Mouse (Mus musculus): ENCODE measurements around the gene Chpt1. TPM values are rescaled to one million over a fixed set of nuclear protein-coding genes. Genes with fewer than 3 reads are reported as not detected.
"Not testable (repeated sequence)": the region's sequence is repeated elsewhere in the genome, so short reads cannot be mapped to it uniquely, and the experiment has no call there.

The Chpt1 gene
- polyA plus RNA-seq (2015; fragmentation: Nextera tagmentation; extraction: Ambion mirVana), result 7.7 and 8.0 TPM in 2 replicates

GRCm38 (mm10) chr10:88503421-88504314, at the start of gene Chpt1:
Gene Chpt1, minus strand, starts transcription at chr10:88504073.
- Histone ChIP-seq H3K9me3 (replicated peaks; ENCODE audit: control insufficient read depth, low read length, poor library complexity, severe bottlenecking) (no peaks in the 10 kb centered on the region), H3K4me1 (ENCODE audit: control insufficient read depth, insufficient read depth, low read length) (peaks cover 12% of the 10 kb centered on the region), H3K27me3 (ENCODE audit: control insufficient read depth, insufficient read depth, low read depth, low read length) (no peaks in the 10 kb centered on the region), H3K27ac (ENCODE audit: low read length) (peak within 1 kb of the TSS; percentile 79), H3K4me3 (ENCODE audit: low read depth, low read length) (peak within 1 kb of the TSS; percentile 86), H3K9ac (ENCODE audit: low read depth, low read length) (peak within 1 kb of the TSS; percentile 89), H3K36me3 (ENCODE audit: control insufficient read depth, insufficient read depth, low read length) (no peaks in the 10 kb centered on the region), H3K4me2 (ENCODE audit: low read length) (peak within 1 kb of the TSS; percentile 89)
- peak; percentile 96 for ATAC-seq
- 0% methylated on average over 55 of the region's 80 CpGs for WGBS

- no peak for ATAC-seq
- Histone ChIP-seq H3K4me1 (ENCODE audit: control insufficient read depth, insufficient read depth, low read length) (no peaks in the 10 kb centered on the region), H3K36me3 (ENCODE audit: control insufficient read depth, insufficient read depth, low read length) (no peaks in the 10 kb centered on the region), H3K27ac (ENCODE audit: low read length) (no peak overlapping the region), H3K9ac (ENCODE audit: low read depth, low read length) (no peak overlapping the region), H3K4me2 (ENCODE audit: low read length) (no peak overlapping the region), H3K9me3 (replicated peaks; ENCODE audit: control insufficient read depth, low read length, poor library complexity, severe bottlenecking) (no peaks in the 10 kb centered on the region), H3K27me3 (ENCODE audit: control insufficient read depth, insufficient read depth, low read depth, low read length) (no peaks in the 10 kb centered on the region), H3K4me3 (ENCODE audit: low read depth, low read length) (no peak overlapping the region)
- 97% methylated on average over 2 of the region's 2 CpGs for WGBS
Observed at GRCm38 (mm10) chr10:88552738-88553137, 48.9 kb upstream of the Chpt1 start.

- no peak overlapping the region for H3K9ac ChIP-seq (ENCODE audit: low read depth, low read length)
- H3K27ac ChIP-seq (ENCODE audit: low read length), result no peak overlapping the region
- H3K4me3 ChIP-seq (ENCODE audit: low read depth, low read length), result no peak overlapping the region
- H3K4me1 ChIP-seq (ENCODE audit: control insufficient read depth, insufficient read depth, low read length), result no peaks in the 10 kb centered on the region
- 85% methylated on average over 3 of the region's 3 CpGs for WGBS
- no peak for ATAC-seq
- H3K9me3 ChIP-seq (replicated peaks; ENCODE audit: control insufficient read depth, low read length, poor library complexity, severe bottlenecking), result no peaks in the 10 kb centered on the region
- no peak overlapping the region for H3K4me2 ChIP-seq (ENCODE audit: low read length)
- no peaks in the 10 kb centered on the region for H3K27me3 ChIP-seq (ENCODE audit: control insufficient read depth, insufficient read depth, low read depth, low read length)
- no peaks in the 10 kb centered on the region for H3K36me3 ChIP-seq (ENCODE audit: control insufficient read depth, insufficient read depth, low read length)
Observed at GRCm38 (mm10) chr10:88550225-88550624, 46.4 kb upstream of the Chpt1 start.

GRCm38 (mm10) chr10:88547635-88548034, 43.8 kb upstream of the Chpt1 start:
- ATAC-seq, result no peak
- 37% methylated on average over 2 of the region's 2 CpGs for WGBS
- peaks cover 4% of the 10 kb centered on the region; the same call in 1 of the 2 replicates for H3K9me3 ChIP-seq (replicated peaks; ENCODE audit: control insufficient read depth, low read length, poor library complexity, severe bottlenecking)
- no peak overlapping the region for H3K4me3 ChIP-seq (ENCODE audit: low read depth, low read length)
- no peaks in the 10 kb centered on the region for H3K4me1 ChIP-seq (ENCODE audit: control insufficient read depth, insufficient read depth, low read length)
- no peaks in the 10 kb centered on the region for H3K36me3 ChIP-seq (ENCODE audit: control insufficient read depth, insufficient read depth, low read length)
- no peaks in the 10 kb centered on the region for H3K27me3 ChIP-seq (ENCODE audit: control insufficient read depth, insufficient read depth, low read depth, low read length)
- no peak overlapping the region for H3K27ac ChIP-seq (ENCODE audit: low read length)
- H3K4me2 ChIP-seq (ENCODE audit: low read length), result no peak overlapping the region
- no peak overlapping the region for H3K9ac ChIP-seq (ENCODE audit: low read depth, low read length)

GRCm38 (mm10) chr10:88530631-88531030, 26.8 kb upstream of the Chpt1 start:
- Histone ChIP-seq H3K4me2 (ENCODE audit: low read length) (no peak overlapping the region), H3K36me3 (ENCODE audit: control insufficient read depth, insufficient read depth, low read length) (no peaks in the 10 kb centered on the region), H3K9ac (ENCODE audit: low read depth, low read length) (no peak overlapping the region), H3K27ac (ENCODE audit: low read length) (no peak overlapping the region), H3K4me3 (ENCODE audit: low read depth, low read length) (no peak overlapping the region), H3K27me3 (ENCODE audit: control insufficient read depth, insufficient read depth, low read depth, low read length) (no peaks in the 10 kb centered on the region), H3K4me1 (ENCODE audit: control insufficient read depth, insufficient read depth, low read length) (no peaks in the 10 kb centered on the region), H3K9me3 (replicated peaks; ENCODE audit: control insufficient read depth, low read length, poor library complexity, severe bottlenecking) (no peaks in the 10 kb centered on the region)
- WGBS, result 73% methylated on average over 5 of the region's 5 CpGs
- no peak for ATAC-seq

- Histone ChIP-seq H3K9ac (ENCODE audit: low read depth, low read length) (no peak overlapping the region), H3K36me3 (ENCODE audit: control insufficient read depth, insufficient read depth, low read length) (no peaks in the 10 kb centered on the region), H3K27me3 (ENCODE audit: control insufficient read depth, insufficient read depth, low read depth, low read length) (no peaks in the 10 kb centered on the region), H3K27ac (ENCODE audit: low read length) (no peak overlapping the region), H3K4me2 (ENCODE audit: low read length) (no peak overlapping the region), H3K9me3 (replicated peaks; ENCODE audit: control insufficient read depth, low read length, poor library complexity, severe bottlenecking) (no peaks in the 10 kb centered on the region), H3K4me1 (ENCODE audit: control insufficient read depth, insufficient read depth, low read length) (no peaks in the 10 kb centered on the region), H3K4me3 (ENCODE audit: low read depth, low read length) (no peak overlapping the region)
- no peak for ATAC-seq
- WGBS, result 89% methylated on average over 2 of the region's 2 CpGs
Observed at GRCm38 (mm10) chr10:88524016-88524415, 20.1 kb upstream of the Chpt1 start.

- H3K9ac ChIP-seq (ENCODE audit: low read depth, low read length), result no peak overlapping the region
- H3K4me1 ChIP-seq (ENCODE audit: control insufficient read depth, insufficient read depth, low read length), result no peaks in the 10 kb centered on the region
- WGBS, result 85% methylated on average over 1 of the region's 1 CpGs
- H3K27ac ChIP-seq (ENCODE audit: low read length), result no peak overlapping the region
- H3K27me3 ChIP-seq (ENCODE audit: control insufficient read depth, insufficient read depth, low read depth, low read length), result no peaks in the 10 kb centered on the region
- H3K4me2 ChIP-seq (ENCODE audit: low read length), result no peak overlapping the region
- H3K36me3 ChIP-seq (ENCODE audit: control insufficient read depth, insufficient read depth, low read length), result no peaks in the 10 kb centered on the region
- no peak for ATAC-seq
- H3K4me3 ChIP-seq (ENCODE audit: low read depth, low read length), result no peak overlapping the region
- no peaks in the 10 kb centered on the region for H3K9me3 ChIP-seq (replicated peaks; ENCODE audit: control insufficient read depth, low read length, poor library complexity, severe bottlenecking)
Observed at GRCm38 (mm10) chr10:88523212-88523611, 19.3 kb upstream of the Chpt1 start.

- H3K4me3 ChIP-seq (ENCODE audit: low read depth, low read length), result no peak overlapping the region
- no peak overlapping the region for H3K4me2 ChIP-seq (ENCODE audit: low read length)
- no peak overlapping the region for H3K27ac ChIP-seq (ENCODE audit: low read length)
- H3K9me3 ChIP-seq (replicated peaks; ENCODE audit: control insufficient read depth, low read length, poor library complexity, severe bottlenecking), result no peaks in the 10 kb centered on the region
- WGBS, result 91% methylated on average over 8 of the region's 8 CpGs
- H3K4me1 ChIP-seq (ENCODE audit: control insufficient read depth, insufficient read depth, low read length), result no peaks in the 10 kb centered on the region
- no peak overlapping the region for H3K9ac ChIP-seq (ENCODE audit: low read depth, low read length)
- ATAC-seq, result no peak
- H3K36me3 ChIP-seq (ENCODE audit: control insufficient read depth, insufficient read depth, low read length), result no peaks in the 10 kb centered on the region
- no peaks in the 10 kb centered on the region for H3K27me3 ChIP-seq (ENCODE audit: control insufficient read depth, insufficient read depth, low read depth, low read length)
Observed at GRCm38 (mm10) chr10:88522795-88523194, 18.9 kb upstream of the Chpt1 start.

- not testable (repeated sequence) for H3K9me3 ChIP-seq (replicated peaks; ENCODE audit: control insufficient read depth, low read length, poor library complexity, severe bottlenecking); H3K36me3 ChIP-seq (ENCODE audit: control insufficient read depth, insufficient read depth, low read length); H3K4me3 ChIP-seq (ENCODE audit: low read depth, low read length); H3K9ac ChIP-seq (ENCODE audit: low read depth, low read length); H3K27ac ChIP-seq (ENCODE audit: low read length); H3K27me3 ChIP-seq (ENCODE audit: control insufficient read depth, insufficient read depth, low read depth, low read length); H3K4me2 ChIP-seq (ENCODE audit: low read length); ATAC-seq; H3K4me1 ChIP-seq (ENCODE audit: control insufficient read depth, insufficient read depth, low read length)
- WGBS, result 94% methylated on average over 6 of the region's 7 CpGs
Observed at GRCm38 (mm10) chr10:88515049-88515448, 11.2 kb upstream of the Chpt1 start.
